Mouse (Mus musculus) heart, adult 2 months (tissue): ENCODE results near the gene Stambpl1. TPM values are rescaled to one million over a fixed set of nuclear protein-coding genes. Genes with fewer than 3 reads are reported as not detected.

Experiments used
- DNase-seq, 2 experiments: peaks; one replicate each; pipeline ENCODE4 v3.0.0; 2021
- H3K27ac ChIP-seq: fragments of 200-600 bp; 2 replicates; pipeline ENCODE4 v1.8.1; 2022
- H3K27me3 ChIP-seq: fragments of 200-500 bp; 2 replicates; pipeline ENCODE4 v1.6.1; 2012; ENCODE audit warnings: mild to moderate bottlenecking, low read length, inconsistent platforms, mixed read lengths; ENCODE audit not compliant: control insufficient read depth, insufficient read depth
- H3K36me3 ChIP-seq: fragments of 200-500 bp; 2 replicates; pipeline ENCODE4 v1.6.1; 2012; ENCODE audit warnings: low read length, inconsistent platforms; ENCODE audit not compliant: control insufficient read depth, insufficient read depth
- H3K4me1 ChIP-seq: fragments of 200-500 bp; 2 replicates; pipeline ENCODE4 v1.6.1; 2011; ENCODE audit warnings: low read length; ENCODE audit not compliant: control insufficient read depth, insufficient read depth
- H3K4me3 ChIP-seq: fragments of 200-600 bp; 2 replicates; pipeline ENCODE4 v1.8.1; 2022
- H3K79me2 ChIP-seq: fragments of 200-500 bp; replicated peaks from 2 replicates; pipeline ENCODE4 v1.6.1; 2012; ENCODE audit warnings: mild to moderate bottlenecking, inconsistent platforms, low read length, moderate library complexity, mixed read lengths; ENCODE audit not compliant: control insufficient read depth, insufficient read depth
- H3K9ac ChIP-seq: fragments of 200-500 bp; 2 replicates; pipeline ENCODE4 v1.6.1; 2012; ENCODE audit warnings: low read depth, mild to moderate bottlenecking, control low read depth, inconsistent platforms, low read length, mixed read lengths
- CTCF ChIP-seq: fragments of 200-600 bp; IDR thresholded peaks from 2 replicates; pipeline ENCODE4 v1.8.1; 2022; ENCODE audit warnings: antibody characterized with exemption, mild to moderate bottlenecking, moderate library complexity
- EP300 ChIP-seq: fragments of 200-500 bp; IDR thresholded peaks from 2 replicates; pipeline ENCODE4 v1.6.1; 2011; ENCODE audit warnings: low read depth, low read length, control low read depth; ENCODE audit not compliant: insufficient read depth
- POLR2A ChIP-seq: fragments of 200-500 bp; IDR thresholded peaks from 2 replicates; pipeline ENCODE4 v1.6.1; 2011; ENCODE audit warnings: mild to moderate bottlenecking, low read depth, low read length, control low read depth; ENCODE audit not compliant: insufficient read depth
- WGBS: fragments of 180-500 bp; shearing (Covaris S2); methylation state at CpG from one replicate; pipeline ENCODE4 v1.1.7; 2018; 5-methylcytosine and 5-hydroxymethylcytosine counted together
- intact Hi-C: fragments of 180-260 bp; cut with DNase I; formaldehyde crosslinking; loops from one replicate; pipeline ENCODE4 v1.15.1; 2025
- long read RNA-seq: library from polyadenylated mRNA; stranded (forward); transcript quantifications from one replicate; pipeline ENCODE4 v2.0.0, GENCODE M21; 2021
- polyA plus RNA-seq: library from polyadenylated mRNA; depleted of rRNA; stranded (reverse); fragments of >200 nt; gene quantifications from 2 replicates; pipeline ENCODE4 v1.2.3, GENCODE M21; 2012; rRNA removed
- total RNA-seq, 2 experiments: library from RNA; stranded (reverse); gene quantifications; 2 replicates each; pipeline ENCODE4 v1.2.3; 2021

Stambpl1 gene
- 1 to 10 TPM; 3.0 to 3.5 TPM for total RNA-seq
- polyA plus RNA-seq: 3.6 TPM in 2 replicates
- long read RNA-seq, partial matches to known transcripts: 0 of 2 reads
- long read RNA-seq, other reads (novel, unspliced or antisense): 2 of 2 reads

DNA sequence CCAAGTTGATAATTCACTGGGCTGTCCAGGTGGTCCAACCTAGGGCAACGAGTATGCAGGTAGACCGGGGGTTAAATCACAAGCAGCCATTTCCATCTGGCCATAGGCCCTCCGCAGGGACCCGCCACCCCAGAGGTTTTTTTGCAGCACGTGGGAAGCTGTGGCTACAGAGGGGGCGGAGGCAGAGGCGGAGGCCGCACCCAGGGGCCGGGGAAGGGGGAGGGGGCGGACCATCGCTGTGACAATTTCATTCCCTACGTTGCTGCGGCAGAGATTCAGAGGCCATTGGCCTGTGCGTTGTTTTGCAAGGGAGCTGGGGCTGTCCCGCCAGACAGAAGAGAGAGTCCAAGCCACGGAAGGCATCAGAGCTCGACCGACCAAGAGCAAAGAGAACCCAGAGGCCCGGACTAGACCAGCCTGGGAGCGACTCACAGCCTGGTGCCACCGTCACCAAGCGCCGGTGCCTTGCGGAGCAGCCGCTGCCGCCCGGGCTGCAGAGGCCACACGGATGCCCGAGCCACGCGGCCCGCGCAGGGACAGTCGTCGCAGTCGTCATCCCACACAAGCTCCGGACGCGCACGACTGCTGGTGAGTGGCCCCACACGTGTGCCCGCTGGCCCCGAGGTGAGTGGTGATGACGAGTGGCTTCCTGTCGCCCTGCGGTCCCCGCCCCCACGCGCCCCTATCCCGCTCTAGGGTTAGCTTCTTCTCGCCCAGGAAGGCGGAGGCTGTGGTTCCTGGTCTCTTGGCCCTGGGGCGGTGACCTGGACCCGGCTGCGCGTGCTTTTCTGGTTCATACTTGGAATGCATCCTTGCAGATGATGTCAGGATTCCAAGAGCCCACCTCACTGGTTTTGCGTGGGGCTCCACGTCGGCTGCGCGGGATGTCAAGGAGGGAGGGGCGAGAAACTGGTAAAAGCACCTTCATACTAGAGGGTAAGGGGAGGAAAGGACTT lies at the start of gene Stambpl1:
TSS of gene Stambpl1 (plus strand) at position 222 of the 956 bp plus-strand sequence.
- H3K9ac ChIP-seq: peak within 1 kb of the TSS; percentile 59
- peak; percentile 78 to 85 for DNase-seq
- H3K36me3 ChIP-seq: no peaks in the 10 kb centered on the region
- H3K27ac ChIP-seq: peak within 1 kb of the TSS; percentile 70
- TF ChIP-seq POLR2A (peak; percentile 69; the same call in 1 of the 2 replicates), CTCF (no peak)
- peak within 1 kb of the TSS; percentile 69 for H3K4me3 ChIP-seq
- WGBS: under 1% methylated on average over 62 of the region's 62 CpGs
- intact Hi-C loops: no loop called here
- H3K4me1 ChIP-seq: peaks cover 1% of the 10 kb centered on the region
- H3K79me2 ChIP-seq: no peaks in the 10 kb centered on the region
- no peaks in the 10 kb centered on the region for H3K27me3 ChIP-seq

DNA sequence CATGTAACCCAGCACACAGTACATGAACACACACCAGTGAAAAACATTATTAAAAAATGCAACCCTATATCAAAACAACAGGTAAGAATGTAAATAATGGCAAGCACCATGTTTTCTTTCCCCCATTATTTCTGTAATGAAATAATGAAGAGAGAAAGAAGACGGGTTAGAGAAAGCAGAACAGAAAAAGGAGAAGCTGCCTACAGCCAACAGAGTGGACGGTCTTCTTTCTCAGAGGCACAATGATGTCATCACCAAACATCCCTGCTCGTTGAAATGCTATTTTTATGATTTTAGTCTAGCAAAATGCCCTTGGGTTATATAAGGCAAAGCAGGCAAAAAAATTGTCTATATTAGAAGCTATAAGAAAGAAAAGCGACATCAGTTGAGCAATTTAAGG lies 43.6 kb upstream of the Stambpl1 start:
- H3K9ac ChIP-seq: no peak overlapping the region
- 56% methylated on average over 4 of the region's 4 CpGs for WGBS
- intact Hi-C loops: no loop called here

DNA sequence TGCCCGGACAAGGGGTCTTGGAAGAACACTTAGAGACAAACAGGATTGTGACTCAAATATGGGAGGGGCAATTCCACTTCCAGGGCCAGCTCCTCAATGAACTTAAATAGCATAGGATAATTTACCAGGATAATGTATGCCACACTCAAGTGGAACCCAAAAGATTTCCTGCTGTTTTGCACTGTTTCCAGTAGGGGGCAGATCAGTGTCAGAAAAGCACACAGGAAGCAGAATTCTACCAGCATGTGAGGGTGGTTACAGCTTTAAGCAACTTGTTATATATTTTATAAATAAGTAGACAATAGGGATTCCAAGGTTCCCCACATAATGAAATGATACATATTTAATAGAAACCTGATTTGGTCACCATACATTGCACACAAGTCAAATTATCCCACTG lies 40.1 kb upstream of the Stambpl1 start:
- Histone ChIP-seq H3K4me3 (no peak overlapping the region), H3K36me3 (no peaks in the 10 kb centered on the region), H3K9ac (no peak overlapping the region), H3K4me1 (no peaks in the 10 kb centered on the region), H3K27me3 (no peaks in the 10 kb centered on the region), H3K27ac (no peak overlapping the region), H3K79me2 (no peaks in the 10 kb centered on the region)
- intact Hi-C loops: no loop called here
- WGBS: 77% methylated on average over 1 of the region's 1 CpGs
- DNase-seq: no peak
- TF ChIP-seq CTCF: peak; percentile 79
- TF ChIP-seq EP300: no peak
- TF ChIP-seq POLR2A: no peak

More for the DNA sequence above, 43.6 kb upstream of the Stambpl1 start:
- no peak for TF ChIP-seq CTCF
- DNase-seq: no peak
- H3K27ac ChIP-seq: no peak overlapping the region
- H3K79me2 ChIP-seq: no peaks in the 10 kb centered on the region
- no peaks in the 10 kb centered on the region for H3K27me3 ChIP-seq
- no peaks in the 10 kb centered on the region for H3K36me3 ChIP-seq
- H3K4me1 ChIP-seq: no peaks in the 10 kb centered on the region
- no peak overlapping the region for H3K4me3 ChIP-seq

DNA sequence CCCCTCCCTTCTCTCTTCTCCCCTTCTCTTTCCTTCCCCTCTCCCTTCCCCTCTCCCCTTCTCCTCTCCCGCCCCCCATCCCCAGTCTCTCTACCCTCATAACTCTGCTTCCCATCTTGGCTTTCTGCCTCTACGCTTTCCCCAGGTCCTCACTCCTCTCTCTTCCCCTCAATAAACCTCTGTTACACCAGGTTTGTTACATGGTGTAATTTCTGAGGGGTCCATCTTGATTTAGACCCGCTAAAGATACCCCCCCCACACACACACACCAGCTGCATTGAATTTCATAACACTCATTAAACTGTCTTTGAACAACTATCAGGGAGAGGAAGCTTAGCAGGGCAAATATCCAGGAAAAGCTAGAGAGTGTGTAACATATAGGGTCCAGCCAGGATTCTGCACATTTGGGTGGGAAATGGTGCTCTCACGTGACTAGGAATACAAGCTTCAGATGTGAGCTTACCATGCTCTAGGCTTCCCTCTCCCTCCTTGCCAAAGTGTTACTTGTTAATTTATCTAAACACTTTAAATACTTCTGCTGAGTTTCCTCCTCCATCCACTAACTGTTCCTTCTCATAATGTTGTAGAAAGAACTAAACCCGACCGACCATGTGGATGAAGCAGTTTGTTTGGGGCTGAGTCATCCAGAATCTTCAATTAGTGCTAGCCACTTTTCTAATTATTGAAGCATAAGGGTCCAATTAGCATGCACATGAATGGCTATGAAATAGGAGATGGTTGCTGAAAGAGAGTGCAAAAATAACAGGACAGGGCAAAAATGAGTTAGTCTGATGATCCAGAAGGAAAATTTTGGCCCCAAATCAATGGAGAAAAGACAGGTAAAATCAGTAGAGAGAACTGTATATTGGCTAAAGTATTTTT lies 38.5 kb upstream of the Stambpl1 start:
- WGBS: 68% methylated on average over 6 of the region's 6 CpGs
- TF ChIP-seq POLR2A (no peak), EP300 (no peak)
- DNase-seq: no peak
- no peak overlapping the region for H3K4me3 ChIP-seq
- no peaks in the 10 kb centered on the region for H3K79me2 ChIP-seq
- H3K36me3 ChIP-seq: no peaks in the 10 kb centered on the region
- no peak overlapping the region for H3K27ac ChIP-seq
- intact Hi-C loops: no loop called here
- H3K4me1 ChIP-seq: no peaks in the 10 kb centered on the region
- H3K9ac ChIP-seq: no peak overlapping the region
- no peaks in the 10 kb centered on the region for H3K27me3 ChIP-seq

DNA sequence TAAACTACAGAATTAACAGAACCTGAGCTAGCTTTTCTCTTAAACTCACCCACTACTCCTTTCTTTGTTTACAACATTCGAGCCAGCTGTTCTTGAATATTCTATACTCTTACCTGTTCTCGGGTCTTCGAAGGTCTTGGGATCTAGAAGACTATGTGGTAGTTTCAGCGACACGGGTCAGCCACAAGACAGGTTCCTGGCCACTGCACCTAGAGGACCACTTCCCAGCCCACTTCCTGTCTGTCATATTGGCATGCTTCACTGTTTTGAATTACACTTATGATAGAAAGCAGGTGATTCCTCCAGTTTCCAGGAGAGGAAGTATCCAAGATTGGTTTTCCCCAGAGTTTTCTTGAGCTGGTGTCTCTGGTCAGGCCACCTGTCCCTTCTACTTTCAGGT lies 29.3 kb upstream of the Stambpl1 start:
- H3K9ac ChIP-seq: no peak overlapping the region
- intact Hi-C loops: no loop called here
- H3K27me3 ChIP-seq: no peaks in the 10 kb centered on the region
- TF ChIP-seq CTCF (no peak), POLR2A (no peak), EP300 (no peak)
- H3K27ac ChIP-seq: no peak overlapping the region
- H3K4me3 ChIP-seq: no peak overlapping the region
- H3K79me2 ChIP-seq: no peaks in the 10 kb centered on the region
- DNase-seq: no peak
- no peaks in the 10 kb centered on the region for H3K36me3 ChIP-seq
- whole genome bisulfite sequencing: 81% methylated on average over 5 of the region's 5 CpGs
- no peaks in the 10 kb centered on the region for H3K4me1 ChIP-seq
